Mouse (Mus musculus) megakaryocyte-erythroid progenitor cell, adult 5-6 weeks (primary cell): Measurements from ENCODE around the gene Vwc2l. TPM values are rescaled to one million over a fixed set of nuclear protein-coding genes. Genes with fewer than 3 reads are reported as not detected.

Source experiments
- ATAC-seq: replicated peaks from 2 replicates; pipeline ENCODE4 v1.8.0; 2016; ENCODE audit warnings: mild to moderate bottlenecking, inconsistent platforms; ENCODE audit not compliant: severe bottlenecking, poor library complexity, low FRiP score, low TSS enrichment
- total RNA-seq, 2 experiments: library from RNA; stranded (forward) in 1 of 2; stranded (reverse) in 1 of 2; fragments of 200-1000, 215-1000 nt in 1 of 2; fragments of >200 nt in 1 of 2; fragmentation: Nextera tagmentation in 1 of 2; gene quantifications; 2 replicates each; pipeline ENCODE4 v1.2.3; 2014 to 2017

Vwc2l gene
- not detected in 2 replicates for total RNA-seq (2014; fragmentation: Nextera tagmentation)
- total RNA-seq (2017): not detected in 2 replicates

DNA sequence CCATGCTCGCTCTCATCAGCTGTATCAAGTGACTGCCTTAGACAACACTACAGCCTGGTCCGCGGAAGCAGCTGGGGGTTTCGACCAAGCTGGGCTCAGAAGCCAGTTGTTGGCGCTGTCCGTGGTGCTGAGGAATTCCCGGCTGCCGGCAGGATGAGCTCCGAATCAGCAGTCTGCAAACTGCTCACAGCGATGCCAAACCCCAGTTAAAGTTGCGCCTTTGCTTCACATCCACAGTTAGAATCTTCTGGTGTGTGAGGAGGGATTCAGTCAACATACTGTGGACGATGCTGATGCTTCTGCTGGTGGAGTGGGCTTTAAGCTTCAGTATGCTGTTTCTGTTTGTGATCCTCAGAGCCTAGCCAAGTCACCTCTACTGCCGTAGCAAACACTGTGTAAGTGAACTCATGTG is at the start of gene Vwc2l:
Gene Vwc2l (plus strand): TSS at position 61 of the 412 bp plus-strand sequence.
- ATAC-seq: 0 out of 2 replicates have a peak, but pooled peaks have one; percentile 41

DNA sequence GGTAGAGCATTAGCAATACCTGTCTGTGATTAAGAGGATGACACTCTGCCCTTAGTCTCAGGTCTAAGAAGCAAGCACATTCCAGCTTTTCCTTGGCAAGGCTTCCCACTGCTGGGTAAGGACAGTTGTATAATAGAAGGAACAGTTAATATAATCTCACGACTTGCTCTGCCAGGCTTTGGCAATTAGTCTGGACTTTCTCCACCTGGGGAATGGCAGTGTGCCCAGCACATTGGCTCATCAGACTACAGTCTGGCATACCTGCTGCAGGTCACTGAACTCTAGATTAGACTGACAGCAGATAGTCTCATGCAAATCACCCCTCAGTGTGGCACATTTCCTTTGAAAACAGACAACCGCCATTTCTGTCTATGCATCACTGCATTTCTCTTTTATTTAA is 33.0 kb upstream of the Vwc2l start:
- no peak for ATAC-seq

DNA sequence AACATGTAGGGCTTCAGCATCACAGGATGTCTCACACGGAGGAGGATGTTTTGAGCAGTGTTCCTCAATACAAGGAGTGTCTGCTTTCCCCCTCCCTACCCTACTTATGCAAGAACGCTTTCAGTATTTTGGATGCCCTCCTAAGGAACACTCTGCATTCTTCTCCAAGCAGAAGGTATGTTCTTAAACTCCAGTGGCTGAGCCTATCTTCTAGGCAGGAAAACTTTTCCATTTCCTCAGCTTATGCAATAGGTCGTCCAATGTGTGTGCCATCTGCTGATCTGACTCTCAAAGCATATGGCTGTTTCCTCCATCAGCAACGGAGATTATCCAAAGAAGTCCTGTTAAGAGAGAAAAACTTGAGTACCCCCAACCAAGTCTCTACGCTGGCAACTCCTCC is 25.2 kb upstream of the Vwc2l start:
- no peak for ATAC-seq

DNA sequence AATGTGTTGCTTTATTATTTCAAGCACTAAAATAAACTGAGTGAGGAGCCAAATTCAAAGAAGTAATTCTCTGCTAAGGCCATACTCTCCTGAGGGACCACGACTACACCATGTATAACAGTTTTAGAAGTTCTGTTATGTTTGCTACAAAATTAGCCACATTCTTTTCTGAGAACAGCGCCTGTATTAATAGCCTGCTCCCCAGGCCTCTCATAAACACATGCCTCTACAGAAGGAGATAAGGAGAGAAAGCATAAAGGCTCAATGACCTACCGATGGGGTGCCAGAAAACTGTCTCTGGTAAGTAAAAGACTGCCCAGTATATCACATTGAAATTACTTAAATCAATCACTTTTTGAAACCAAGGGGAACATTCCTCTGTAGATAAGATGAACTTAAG is 21.6 kb upstream of the Vwc2l start:
- no peak for ATAC-seq

DNA sequence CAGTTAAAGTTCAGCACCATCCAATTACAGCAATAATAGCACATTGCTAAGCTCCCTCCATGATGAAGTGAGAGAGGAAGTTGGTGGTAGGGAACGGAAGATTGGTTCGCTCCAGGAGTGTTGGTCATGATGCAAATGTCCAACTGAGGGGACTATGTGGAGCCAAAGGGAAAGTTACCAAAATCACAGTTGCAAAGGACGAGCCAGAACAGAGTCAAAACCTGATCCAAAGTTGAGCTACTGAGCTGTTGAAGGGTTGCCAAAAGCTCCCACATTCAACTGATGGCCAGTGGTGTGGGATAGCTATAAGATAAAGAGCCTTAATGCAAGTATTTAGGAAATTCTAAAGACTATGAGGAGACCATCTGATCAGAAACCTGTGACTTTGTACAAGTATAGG is 19.7 kb upstream of the Vwc2l start:
- no peak for ATAC-seq

DNA sequence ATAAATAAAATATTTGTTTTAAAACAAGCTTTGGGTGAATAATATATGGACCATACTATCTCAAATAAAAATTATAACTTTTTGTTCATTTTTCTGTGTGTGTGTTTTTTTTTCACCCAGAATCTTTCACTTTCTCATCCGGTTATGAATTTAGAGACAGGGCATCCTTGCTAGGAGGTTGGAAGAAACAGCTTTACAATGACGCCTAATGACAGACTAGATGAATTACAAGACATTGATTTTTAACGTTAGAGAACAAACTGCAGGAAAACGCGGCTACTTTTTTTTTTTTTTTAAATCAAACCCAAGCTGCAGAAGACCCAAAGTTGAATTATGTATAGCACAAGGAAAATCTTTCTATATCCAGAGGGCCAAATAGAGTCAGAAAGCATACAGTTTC is 470 bp upstream of the Vwc2l start:
- no peak for ATAC-seq

DNA sequence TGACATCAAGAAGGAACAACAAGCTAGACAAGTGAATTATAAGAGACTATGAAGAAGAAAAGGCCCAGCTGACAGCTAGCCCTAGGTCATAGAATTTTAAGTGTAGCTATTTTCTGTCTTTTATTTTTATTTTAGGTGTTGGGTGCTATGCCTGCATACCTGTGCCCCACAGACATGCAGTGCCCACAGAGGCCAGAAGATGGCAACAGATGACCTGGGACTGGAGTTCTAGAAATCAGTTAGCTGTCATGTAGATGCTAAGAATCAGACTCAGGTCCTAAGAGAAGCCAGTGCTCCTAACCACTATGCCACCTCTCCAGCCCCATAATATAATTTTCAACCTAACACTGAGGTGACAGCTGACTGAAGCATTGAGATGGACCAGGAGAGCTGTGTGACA is 61.6 kb downstream of the Vwc2l start:
- ATAC-seq: no peak

DNA sequence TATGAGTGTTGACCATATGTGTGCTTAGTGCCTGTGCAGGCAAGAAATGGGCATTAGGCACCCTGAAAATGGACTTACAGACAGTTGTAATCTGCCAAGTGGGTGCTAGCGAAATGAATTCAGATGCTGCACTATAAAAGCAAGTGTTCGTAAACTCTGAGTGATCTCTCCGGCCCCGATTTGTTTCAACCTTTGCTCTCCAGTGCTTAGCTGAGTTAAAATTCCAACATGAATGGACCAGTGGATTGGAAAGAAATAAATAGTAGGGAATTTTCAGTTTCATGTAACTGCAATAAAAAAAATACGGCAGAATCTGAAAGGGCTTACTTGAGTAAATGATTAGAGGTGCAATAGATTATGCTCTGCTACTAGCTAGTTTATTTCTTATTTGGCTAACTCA is 66.1 kb downstream of the Vwc2l start:
- no peak for ATAC-seq

DNA sequence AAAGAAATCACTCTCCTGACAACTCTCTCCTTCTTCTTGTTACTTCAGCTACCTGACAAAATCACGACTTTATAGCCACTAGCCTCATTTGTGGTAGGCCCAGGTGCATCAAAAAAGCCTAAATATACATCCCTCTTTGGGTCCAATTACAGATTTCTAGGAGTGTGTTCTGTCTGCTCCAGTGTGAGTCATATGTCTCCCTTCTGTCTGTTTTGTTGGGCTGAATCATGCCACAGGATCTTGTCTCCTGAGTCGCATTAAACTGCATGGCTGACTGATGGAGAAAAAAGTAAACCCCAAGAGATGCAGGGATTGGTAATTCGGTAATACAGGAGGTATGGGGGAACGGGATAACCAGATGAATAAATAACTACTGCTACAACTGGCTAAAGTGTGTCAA is 69.6 kb downstream of the Vwc2l start:
- ATAC-seq: no peak

DNA sequence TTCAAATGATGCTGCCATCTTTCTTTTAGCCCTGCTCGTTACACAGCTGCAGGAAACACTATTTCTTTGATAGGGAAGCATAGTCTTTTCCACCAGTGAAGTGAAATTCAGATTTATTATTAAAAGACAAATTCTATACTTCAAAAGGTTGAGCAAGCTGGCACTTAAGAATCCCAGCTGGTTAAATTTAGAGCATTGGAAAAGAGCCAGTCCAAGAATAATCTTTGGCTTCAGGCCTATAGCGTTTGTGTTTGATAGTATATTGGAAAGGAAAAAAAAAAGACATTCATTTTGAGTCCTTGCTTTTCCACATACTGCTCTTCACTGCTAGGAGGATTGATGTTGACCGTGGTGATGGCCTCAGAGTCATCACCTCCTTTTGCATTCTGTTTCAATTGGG is 77.9 kb downstream of the Vwc2l start:
- no peak for ATAC-seq

DNA sequence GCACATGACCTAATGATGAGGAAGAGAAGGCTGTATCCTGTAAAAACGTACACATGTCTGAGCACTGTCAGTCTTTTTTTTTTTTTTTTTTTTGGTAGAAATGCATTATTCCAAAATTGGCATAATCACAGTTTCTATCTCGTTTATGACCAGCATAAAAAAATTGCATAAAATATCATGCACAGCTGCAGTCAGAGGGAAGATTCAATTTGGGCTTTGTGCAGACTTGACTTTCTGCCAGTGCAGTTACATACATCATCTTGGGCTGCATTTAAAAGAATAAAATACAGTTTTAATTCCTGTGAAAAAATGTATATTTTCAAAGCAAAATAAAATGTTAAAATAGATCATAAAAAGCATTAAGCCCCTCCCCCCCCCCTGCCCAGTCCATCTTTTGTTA is 97.6 kb downstream of the Vwc2l start:
- ATAC-seq: no peak

DNA sequence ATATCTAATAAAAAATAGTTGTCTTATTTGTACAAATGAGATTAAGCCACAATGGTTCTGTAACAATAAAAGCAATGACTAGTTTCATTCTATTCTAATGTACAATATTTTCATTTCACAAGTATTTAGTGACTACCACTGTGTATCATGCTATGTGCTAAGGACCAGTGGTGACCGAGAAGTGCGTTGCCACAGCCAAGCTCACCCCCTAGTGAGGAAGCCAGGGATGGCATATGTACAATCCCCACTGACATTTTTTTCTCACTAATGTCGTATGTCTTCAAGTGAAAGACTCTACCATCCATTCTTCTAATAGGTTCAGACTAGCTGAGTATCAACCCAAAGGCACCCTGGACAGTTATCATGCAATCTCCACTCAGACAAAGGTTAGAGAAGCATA is 107.7 kb downstream of the Vwc2l start:
- ATAC-seq: no peak

DNA sequence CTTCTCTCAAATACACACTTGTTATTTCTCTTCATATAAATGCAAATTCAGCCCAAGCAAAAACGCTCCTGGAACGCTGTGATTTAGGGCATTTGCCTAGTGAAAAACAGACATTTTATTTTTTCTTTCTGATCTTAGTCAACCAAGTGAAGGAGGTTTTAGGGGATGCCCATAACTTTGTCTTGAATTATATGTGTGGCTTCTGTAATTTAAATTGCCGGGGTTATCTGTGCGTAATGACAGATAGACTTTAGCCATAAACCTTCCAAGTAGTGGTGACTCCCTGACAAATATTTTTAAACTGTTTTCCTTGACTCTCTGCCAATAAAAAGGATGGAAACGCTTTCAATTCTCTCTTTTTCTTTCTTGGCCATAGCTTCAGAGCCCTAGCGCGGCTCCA is 116.7 kb downstream of the Vwc2l start:
- no peak for ATAC-seq

DNA sequence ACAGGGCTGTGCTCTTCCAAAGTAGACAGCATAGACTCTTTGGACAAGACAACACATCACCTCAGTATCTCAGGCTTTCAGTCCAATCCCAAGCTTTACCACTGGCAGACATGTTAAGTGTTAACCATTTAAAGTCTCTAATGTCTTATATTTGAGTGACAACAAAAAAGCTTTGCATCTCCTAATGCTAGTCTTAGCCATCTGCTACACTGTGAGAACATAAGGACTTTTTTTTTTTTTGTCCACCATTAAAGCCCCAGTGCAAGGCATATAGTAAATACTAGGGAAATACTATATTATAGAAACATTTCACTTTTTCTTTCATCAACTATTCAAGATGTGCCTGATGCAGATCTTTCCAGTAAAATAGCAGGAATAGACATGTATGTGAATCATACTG is 119.8 kb downstream of the Vwc2l start:
- no peak for ATAC-seq

DNA sequence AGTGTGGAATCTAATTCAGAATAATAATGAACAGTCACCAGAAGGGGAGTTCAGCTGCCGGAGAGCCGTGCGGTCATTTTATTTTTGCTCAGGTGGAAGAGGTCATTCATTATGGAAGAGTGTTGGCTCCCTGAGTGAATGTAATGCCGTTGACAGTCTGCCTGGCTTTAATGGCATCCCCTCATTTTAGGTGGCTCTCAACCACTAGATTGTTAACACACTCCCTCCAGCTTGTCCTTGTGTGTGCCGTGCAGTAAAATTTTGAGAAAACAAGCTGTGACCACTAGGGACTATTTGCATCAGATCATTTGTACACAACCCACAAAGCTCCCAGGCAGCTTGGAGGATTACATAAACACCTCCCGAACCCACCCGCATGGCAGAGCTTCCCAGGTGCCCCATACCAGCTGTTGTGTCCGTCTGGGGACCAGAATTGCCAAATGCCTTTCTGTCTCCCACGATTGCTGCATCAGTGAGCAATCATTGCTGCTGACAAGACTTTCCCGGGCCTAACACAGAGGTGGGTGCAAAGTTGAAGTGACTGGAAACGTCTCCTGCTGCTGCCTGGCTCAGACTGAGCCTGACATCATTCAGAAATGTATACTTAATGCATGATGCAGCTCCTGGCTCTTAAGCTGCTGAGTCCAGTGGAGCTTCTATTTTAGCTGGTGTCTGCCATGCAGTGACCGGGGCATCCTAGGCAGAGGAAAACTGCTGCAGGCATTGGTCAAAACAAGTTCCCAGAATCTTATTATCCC is 126.3 kb downstream of the Vwc2l start:
- no peak for ATAC-seq

DNA sequence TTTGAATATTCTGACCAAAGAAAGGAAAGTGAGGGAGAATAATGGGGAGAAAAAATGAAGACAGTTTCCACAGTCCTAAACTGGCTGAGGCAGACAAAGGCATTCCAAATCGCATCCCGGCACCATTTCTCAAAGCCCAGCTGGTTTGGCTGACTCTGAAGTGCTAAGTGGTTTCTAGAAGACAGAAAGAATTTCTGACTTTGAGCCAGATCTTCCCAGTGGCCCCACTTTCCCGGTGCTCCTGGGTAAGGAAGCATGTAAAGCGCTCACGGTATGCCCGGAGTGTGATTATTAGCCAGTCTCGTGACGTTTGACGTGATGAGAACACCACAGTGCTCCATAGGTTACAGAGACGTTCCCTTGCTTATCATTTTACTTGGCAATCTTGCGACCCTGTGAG is 127.9 kb downstream of the Vwc2l start:
- ATAC-seq: no peak

DNA sequence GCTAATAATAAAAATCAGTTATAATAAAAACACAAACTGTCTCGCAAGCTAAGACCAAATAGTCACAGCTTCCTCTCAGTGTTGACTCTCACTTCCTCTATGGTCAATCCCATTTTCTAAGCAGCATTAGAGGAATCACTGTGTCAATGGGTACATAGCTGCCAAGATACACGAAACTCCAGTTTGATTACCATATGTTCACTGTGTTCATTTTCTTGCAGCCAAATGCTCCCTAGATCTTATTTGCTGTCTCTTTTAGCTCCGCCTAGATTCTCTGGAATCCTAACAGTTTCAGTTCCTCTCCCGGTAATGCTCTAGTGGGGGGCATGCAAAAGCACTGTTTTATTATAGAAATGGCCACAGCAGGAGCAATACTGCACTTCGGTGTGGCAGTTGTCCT is 130.4 kb downstream of the Vwc2l start:
- ATAC-seq: no peak

DNA sequence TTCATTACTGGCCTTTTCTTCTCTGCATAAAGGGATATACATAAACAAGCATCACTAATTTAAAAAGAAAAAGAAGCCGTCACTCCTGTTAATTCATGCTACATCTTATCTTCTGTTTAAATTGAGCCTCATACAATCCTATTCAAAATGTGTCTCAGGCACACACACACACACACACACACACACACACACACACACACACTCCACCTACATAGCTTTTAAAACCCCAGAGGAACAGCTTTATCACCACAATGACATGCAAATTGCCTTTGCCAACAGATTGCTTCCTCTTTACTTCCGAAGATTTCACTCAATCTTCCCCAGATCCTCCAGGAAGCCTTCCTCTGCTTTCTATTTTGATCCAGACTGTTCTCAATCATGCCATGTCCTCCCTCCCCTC is 136.2 kb downstream of the Vwc2l start:
- ATAC-seq: no peak

DNA sequence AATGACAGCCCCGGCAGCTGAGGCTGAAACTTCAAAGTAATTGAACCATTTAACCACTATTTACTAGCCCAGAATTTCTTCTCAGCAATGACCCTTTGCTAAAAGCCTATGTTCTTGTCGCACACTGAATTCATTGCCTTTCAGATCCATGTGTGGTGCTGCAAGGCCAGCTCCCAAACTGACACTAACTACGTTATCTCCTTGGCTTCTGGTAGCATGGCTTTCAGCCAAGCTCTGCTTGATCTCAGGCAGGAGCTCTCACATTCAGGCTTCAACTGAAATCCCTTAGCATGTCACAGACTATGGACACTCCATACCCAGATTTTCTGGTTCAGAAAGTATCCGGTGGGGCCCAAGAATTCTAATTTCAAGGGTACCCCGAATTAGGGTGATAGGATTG is 140.6 kb downstream of the Vwc2l start:
- ATAC-seq: no peak

DNA sequence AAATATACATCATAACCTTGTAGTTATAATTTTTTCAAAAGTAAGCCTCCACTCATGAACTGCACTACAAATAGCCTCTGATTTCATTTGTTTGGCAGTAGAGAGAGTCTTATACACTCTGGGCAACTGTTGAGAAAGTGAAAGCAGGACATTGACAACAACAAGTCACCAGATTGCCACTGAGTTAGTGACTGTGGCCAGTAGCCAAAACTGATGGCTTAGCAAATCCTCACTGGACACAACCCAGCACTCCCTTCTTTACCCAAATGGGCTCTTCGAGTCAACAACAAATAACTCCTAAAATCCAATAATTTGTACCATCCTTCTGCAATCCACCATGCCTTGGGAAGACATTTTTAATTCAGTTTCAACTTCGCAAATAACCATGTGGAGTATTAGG is 155.0 kb downstream of the Vwc2l start:
- ATAC-seq: no peak

DNA sequence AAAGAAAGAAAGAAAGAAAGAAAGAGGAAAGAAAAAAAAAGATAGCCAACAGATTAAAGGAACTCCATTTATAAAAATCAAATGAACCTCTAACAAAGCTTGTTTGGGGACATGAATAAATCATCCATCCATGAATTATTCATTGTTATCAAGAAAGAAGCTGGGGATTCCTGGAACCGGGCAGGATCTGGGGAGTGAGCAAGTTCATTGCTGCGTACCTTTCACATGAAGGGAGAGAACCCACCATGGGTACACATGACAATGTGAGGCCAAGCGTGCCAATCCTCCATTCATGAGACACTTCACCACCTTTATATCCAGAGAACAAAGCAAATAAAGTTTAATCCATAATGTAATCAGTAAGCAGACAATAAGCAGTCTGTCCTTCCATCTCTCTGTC is 155.8 kb downstream of the Vwc2l start:
- no peak for ATAC-seq

DNA sequence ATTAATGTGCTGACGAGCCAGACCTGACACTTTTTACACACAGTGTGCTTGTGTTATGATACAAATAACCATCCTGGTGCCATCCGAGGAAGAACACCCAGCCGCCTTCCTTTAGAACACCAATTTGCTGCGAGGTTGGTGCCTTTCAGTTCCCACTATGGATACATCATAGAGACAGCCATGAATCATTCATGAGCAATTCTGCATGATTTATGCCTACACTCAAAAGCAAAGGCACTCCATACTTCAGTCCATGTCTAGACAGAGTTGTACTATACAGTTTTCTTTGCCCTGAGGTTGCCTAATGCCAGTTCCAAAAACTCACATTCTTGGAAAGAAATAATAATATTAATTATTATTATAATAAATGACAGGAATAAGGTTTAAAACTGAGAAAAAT is 158.6 kb downstream of the Vwc2l start:
- ATAC-seq: no peak
